Mouse (Mus musculus): ENCODE measurements around the gene Rras. TPM values are rescaled to one million over a fixed set of nuclear protein-coding genes. Genes with fewer than 3 reads are reported as not detected.

Gene Rras
- 15.9 and 24.1 TPM in 2 replicates for total RNA-seq (2015; ENCODE audit: low replicate concordance)
- total RNA-seq (2017; ENCODE audit: low replicate concordance) = 0.90 TPM in 1 of 2 replicates, not detected in the other

GRCm38 (mm10) chr7:45017242-45018061, at the start of gene Rras:
Gene Rras (plus strand): TSS chr7:45017961.
- ATAC-seq (replicated peaks; ENCODE audit: low FRiP score, poor library complexity, severe bottlenecking) = peak; percentile 75

DNA sequence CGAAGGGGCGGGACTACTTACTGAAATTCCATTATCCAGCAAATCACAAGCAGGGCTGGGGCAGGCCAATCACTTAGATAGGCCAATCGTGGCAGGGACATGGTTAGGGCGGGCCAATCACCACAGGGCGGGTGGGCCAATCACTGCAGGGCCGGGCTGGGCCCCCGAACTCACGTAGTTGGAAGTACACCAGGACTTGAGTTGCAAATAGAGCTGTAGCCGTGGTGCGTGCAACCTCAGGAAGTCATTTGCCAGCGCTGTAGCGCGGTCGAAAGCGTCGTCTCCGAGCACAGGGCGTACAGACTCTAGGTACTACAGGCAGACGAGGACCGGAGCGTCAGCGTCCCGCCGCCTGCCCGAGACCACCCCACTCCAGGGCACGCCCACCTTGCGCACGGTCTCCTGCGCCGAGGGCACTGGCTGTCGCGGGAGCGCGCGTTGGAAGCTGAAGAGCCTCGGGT, 47.5 kb upstream of the Rras start:
- ATAC-seq (replicated peaks; ENCODE audit: low FRiP score, poor library complexity, severe bottlenecking) = no peak

- ATAC-seq (replicated peaks; ENCODE audit: low FRiP score, poor library complexity, severe bottlenecking) = no peak
These were observed 46.6 kb upstream of the Rras start for GRCm38 (mm10) chr7:44971142-44971541.

GRCm38 (mm10) chr7:44973415-44974130, 44.2 kb upstream of the Rras start:
- no peak for ATAC-seq (replicated peaks; ENCODE audit: low FRiP score, poor library complexity, severe bottlenecking)

DNA sequence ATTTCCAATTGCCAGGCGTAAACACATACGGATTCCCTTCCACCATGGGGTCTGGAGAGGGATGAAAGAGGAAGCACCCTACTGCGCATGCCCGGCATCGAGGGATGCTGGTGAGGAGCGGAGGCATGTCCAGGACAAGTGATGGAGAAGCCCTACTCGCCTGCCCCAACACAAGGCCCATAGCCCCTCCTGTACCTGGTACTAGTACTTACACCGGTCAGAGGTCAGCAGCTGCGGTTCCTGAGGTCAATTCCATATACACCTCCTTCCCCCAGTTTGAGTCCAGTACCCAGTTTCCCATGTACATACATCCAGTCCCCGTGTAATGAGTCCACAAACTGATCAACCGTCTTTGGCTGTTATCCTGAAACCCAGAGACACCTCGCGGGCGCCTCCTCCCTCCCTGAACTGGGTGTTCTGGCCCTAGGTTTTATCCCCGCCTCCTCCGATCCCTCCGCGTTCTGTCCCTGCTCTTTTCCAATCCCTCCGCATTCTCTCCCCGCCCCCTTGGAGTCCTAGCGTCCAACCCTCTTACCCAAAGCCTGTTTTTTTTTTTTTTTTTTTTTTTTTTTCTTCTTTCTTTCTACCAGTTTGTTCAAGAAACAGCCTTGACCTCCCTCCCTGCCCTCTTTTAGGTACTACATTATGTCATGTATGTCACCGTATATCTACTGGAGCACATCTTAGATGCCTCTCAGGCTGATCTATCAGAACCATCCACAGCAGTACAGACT, 43.2 kb upstream of the Rras start, which contains the start of gene Cpt1c:
Gene Cpt1c (minus strand): TSS at position 469 of the 734 bp plus-strand sequence.
- ATAC-seq (replicated peaks; ENCODE audit: low FRiP score, poor library complexity, severe bottlenecking) = peak; percentile 87

DNA sequence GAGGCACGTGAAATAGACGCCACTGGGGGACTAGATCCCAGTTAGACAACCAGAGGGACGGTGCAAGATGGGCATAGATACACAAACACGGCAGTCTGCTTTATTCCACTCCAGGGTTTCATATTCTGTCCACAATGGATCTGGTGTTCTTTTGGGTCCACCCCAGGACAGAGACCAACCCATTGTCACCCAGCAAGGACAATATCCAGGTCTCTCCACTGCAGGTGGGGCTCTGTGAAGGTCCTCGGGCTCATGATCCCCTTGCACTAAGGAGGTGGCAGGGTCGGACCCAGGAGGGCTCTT, 42.7 kb upstream of the Rras start:
- ATAC-seq (replicated peaks; ENCODE audit: low FRiP score, poor library complexity, severe bottlenecking) = 0 out of 2 replicates have a peak, but pooled peaks have one; percentile 4

GRCm38 (mm10) chr7:44978300-44978699, 39.5 kb upstream of the Rras start:
- ATAC-seq (replicated peaks; ENCODE audit: low FRiP score, poor library complexity, severe bottlenecking) = no peak

DNA sequence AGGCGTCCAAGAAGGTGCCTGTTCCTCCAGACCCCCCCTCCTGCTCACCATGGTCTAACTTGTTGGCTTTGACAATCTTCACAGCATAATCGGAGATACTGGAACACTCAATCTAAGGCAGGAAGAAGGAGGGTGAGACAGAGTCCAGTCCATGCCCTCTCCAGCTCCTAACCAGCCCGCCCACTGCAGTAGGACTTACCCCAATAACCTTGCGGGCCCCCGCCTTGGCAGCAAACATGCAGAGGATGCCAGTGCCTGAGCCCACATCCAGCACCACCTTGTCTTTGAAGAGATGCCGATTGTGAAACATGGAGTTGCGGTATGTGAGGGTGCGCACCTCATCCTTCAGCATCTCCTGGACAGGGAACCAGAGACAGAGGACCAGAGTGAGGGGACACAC, 36.2 kb upstream of the Rras start:
- no peak for ATAC-seq (replicated peaks; ENCODE audit: low FRiP score, poor library complexity, severe bottlenecking)

GRCm38 (mm10) chr7:44983085-44983484, 34.7 kb upstream of the Rras start:
- ATAC-seq (replicated peaks; ENCODE audit: low FRiP score, poor library complexity, severe bottlenecking) = peak; percentile 51

GRCm38 (mm10) chr7:44983944-44984832, 33.6 kb upstream of the Rras start:
- no peak for ATAC-seq (replicated peaks; ENCODE audit: low FRiP score, poor library complexity, severe bottlenecking)

DNA sequence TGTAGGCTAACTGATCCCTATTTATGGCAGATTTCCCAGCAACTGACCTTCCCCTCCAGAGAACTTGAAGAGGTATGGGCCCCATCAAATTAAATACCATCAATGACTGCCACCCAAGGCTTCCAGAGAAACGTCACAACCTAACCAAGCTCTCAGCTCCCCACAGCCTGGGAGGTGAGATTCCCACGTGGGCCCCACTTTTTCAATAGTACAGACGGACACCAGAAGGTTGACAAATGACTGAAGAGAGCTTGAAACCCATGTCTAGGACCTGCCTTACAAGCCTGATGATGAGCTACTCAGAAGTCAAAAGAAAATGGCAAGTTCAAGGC, 33.0 kb upstream of the Rras start:
- no peak for ATAC-seq (replicated peaks; ENCODE audit: low FRiP score, poor library complexity, severe bottlenecking)

DNA sequence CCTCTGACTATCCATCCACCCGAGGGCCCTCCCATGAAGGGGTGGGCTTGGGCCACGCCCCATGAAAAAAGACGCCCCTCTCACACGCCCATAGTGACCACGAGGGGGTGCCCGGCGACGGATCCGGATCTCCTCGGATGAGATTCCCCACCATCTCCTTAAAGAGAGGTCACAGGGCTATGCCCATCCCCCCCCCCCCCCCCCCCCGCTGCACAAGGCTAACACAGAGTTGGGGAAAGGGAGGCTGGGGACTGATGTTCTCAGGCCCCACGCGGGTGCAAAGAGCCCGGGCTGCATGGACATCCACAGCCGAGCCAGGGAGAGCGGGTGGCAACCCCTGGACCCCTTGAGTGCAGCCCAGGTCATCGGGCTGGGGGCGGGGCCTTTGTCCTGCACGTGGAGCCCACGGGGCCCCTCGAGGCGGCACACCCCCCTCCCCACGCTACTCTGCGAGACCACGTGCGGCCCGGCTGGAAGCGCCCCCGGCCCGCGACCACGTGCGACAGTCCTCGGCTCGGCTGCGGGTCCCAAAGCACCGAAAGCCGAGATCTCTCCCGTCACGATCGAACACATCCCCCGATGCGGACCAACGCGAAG, 32.1 kb upstream of the Rras start:
- no peak for ATAC-seq (replicated peaks; ENCODE audit: low FRiP score, poor library complexity, severe bottlenecking)

GRCm38 (mm10) chr7:44986192-44986878, 31.4 kb upstream of the Rras start, which contains the start of gene Prmt1:
Gene Prmt1 (minus strand): TSS chr7:44986568.
- ATAC-seq (replicated peaks; ENCODE audit: low FRiP score, poor library complexity, severe bottlenecking) = peak; percentile 89

- peak; percentile 43 for ATAC-seq (replicated peaks; ENCODE audit: low FRiP score, poor library complexity, severe bottlenecking)
These were observed 30.7 kb upstream of the Rras start for GRCm38 (mm10) chr7:44986879-44987718.

DNA sequence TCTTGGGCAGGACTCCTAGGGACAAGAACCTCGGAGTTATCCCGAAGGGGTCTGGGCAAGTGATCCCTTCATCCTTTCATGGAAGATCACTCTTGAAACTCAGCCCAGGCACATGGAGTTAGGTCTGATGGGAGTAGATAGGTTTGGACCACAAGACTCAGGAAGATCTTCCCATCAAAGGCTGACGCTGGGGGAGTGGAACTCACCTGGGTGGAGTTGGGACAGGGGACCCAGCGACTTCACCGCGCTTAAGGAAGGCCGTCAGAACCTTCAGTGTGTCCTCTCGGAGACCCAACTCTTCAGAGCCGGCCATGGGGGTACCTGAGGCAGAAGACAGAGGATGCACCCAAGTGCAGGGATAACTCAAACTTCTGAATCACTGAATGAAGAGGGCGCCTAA, 21.1 kb upstream of the Rras start:
- 0 out of 2 replicates have a peak, but pooled peaks have one; percentile 6 for ATAC-seq (replicated peaks; ENCODE audit: low FRiP score, poor library complexity, severe bottlenecking)

DNA sequence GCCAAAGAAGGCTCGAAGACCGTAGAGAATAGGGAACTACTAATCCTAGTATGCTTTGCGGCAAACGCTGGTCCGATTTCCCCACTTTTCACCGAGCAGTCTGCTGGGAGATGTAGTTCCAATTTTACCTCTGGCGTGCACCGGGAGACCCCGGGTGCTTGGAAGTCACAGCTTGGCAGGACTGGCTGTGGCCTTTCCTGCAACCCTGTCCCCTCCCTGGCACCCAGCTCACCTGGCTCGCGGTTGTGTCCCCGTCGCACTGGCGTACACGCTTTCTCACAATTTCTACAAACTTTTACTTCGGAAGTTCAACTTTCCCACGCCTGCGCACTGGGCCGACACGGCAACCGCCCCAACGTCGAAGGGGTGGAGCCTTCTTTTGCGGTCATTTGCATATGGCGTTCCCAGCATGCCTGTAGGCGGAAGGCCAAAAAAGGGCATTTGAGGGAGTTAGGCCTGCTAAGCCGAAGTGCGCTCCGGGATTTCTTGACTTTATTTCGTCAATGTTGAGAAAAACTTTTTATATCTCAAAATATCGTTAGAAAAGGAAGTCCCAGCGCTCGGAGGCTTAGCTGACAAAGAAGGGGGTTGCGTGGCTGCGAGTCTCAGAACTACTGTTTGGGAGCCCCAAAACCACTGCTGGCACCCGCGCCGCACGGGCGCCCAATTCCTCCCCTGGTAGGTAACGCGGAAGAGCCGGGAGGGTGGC, 20.4 kb upstream of the Rras start, which contains the start of gene Irf3:
Gene Irf3 (plus strand): TSS at position 418 of the 709 bp plus-strand sequence.
- ATAC-seq (replicated peaks; ENCODE audit: low FRiP score, poor library complexity, severe bottlenecking) = peak; percentile 91

- peak; percentile 13 for ATAC-seq (replicated peaks; ENCODE audit: low FRiP score, poor library complexity, severe bottlenecking)
These were observed 19.8 kb upstream of the Rras start for GRCm38 (mm10) chr7:44997940-44998428.
